Mouse (Mus musculus) fibroblast of lung, adult 2 months (primary cell): Measurements from ENCODE around the gene Gpr107.

Source experiments
- DNase-seq: peaks from one replicate; pipeline ENCODE4 v3.0.0-alpha.2; 2011; ENCODE audit warnings: low read depth

The Gpr107 gene

DNA sequence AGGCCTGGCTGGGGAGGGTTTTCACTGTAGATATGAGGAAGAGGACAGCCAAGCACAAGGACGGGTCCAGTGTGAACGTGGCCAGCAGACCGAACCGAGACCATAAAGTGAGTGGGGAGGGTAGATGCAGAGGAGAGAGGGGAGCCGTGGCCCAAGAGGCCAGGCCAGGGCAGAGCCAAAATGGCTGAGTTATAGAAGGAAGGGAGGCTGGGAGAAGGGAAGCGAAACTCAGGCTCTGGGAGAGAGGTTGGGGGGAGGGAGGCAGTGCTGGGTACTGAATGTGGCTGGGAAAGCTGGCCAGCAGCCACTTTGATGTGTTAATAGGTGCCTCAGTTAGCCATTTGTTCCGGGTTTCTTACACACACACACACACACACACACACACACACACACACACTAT lies 24.9 kb upstream of the Gpr107 start:
- DNase-seq: no peak

DNA sequence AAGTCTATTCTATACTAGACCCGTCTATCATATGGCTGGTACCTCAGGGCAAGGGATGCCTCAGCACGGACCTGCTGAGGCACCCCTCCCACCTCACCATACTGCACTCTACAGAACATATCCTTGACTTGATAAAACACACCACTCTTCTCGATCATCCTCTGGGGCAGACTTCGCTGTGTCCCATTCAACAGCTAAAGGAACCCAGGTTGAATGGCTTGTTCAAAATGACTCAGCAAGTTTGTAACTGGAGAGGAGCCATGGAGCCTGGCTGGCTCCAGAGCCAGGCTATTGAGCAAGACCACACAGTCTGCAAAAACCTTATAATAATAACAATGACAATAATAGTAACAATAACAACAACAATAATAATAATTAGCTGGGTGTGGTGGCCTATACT lies 24.2 kb upstream of the Gpr107 start:
- DNase-seq: peak; percentile 76

DNA sequence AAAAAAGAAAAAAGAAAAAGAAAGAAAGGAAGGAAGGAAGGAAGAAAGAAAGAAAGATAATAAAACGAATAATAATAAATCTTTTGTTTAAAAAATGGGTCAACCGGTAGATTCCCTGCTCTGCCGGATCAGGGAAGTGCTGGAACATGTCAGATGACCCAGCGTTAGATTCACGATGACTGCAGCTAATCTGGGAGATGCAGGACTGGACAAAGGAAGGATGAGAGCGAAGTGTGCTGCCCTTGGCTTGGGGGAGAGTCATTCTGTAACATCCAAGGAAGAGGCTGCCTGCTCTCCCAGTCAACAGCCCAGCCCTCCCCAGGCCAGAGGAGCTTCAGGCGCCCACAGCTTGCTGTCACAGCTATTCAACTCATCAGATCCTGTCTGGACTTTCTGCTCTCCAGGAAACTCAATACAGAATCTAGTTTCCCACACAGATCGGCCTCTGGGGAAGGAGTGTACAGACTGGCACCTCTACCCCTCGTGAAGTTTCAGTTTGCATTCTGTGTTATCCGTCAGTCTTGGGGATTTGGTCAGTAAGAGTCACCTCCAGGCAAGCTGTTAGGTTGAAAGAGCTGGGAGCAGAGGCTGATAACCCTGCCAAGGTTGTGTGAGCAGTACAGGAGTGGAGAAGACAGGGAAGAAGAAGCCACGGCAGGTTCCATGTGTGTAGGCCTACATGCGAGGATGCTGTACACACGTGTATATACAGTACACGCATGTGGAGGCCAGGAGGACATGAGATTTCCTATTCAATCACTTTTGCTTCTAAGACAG lies 22.2 kb upstream of the Gpr107 start:
- DNase-seq: no peak

DNA sequence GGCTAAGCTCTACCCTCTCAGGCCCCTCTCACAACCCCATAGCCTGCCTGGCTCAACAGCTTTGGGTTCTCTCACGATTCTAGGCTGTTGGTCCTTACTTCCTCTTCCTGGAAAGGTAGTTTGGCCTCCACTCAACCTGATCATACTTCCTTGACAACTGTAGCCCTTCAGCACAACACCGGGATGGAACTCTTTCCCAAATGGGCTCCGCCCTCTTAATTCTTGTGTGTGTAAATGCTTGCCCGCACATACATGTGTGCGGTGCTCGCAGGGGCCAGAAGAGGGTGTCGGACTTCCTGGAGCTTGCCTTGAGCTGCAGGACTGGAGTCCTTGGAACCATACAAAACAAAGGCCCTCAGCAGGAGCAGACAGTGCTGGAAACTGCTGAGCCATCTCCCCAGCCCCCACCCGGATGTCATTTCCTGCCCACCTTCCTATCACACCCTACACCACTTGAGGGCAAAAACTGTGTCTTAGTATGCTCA lies 21.3 kb upstream of the Gpr107 start:
- DNase-seq: no peak

DNA sequence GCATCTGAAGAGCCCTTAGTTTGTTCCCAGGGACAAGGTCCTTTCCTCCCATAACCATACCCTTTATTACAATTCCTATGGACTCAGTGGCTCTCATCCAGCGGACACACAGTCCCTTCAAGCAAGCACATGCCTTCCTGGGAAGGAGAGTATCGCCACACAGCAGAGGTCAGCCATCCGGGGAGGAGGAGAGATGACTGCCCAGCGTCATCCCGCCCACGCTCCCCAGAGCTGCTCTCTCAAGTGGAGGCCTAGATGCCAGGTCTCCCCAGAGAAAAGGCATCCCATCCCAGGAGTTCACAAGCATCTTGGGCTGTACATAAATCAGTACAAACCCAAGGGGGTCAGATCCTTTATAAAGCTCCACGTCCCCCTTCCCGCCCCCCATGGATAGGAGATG lies 19.4 kb upstream of the Gpr107 start:
- no peak for DNase-seq

DNA sequence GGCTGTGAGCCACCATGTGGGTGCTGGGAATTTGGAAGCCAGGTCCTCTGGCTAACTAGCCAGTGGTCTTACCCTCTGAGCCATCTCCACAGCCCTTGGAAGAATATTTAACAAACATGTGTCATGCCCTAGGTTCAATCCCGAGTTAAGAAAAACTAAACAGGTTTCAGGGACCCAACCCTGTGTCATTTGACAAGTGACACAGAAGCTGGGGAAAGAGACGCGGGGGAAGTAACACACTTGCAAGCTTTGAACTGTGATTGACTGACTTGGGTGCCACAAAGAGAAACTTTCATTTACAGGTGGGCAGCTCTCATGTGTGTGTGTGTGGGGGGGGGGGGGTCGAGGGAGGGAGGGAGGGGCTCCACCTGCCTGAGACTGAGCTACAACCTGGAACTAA lies 18.1 kb upstream of the Gpr107 start:
- no peak for DNase-seq

DNA sequence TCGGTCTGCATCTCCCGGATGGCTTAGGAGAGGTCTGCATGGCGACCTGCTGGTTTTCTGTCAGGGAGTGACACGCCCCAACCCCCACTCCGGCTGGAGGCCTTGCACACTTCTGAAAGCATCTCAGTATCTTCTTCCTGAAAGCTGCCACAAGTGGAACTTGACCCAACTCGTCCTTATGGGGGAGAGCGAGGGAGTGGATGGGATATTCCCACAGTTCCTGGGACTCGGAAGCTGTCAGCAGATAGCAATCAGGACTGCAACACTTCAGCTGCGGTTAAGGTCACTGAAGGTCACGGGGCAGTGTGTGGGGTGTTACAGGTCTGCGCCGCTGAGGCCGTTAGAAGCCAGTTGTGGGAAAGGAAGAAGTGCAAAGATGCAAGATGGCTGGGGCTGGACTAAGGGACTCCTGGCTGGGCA lies 16.6 kb upstream of the Gpr107 start:
- DNase-seq: no peak

DNA sequence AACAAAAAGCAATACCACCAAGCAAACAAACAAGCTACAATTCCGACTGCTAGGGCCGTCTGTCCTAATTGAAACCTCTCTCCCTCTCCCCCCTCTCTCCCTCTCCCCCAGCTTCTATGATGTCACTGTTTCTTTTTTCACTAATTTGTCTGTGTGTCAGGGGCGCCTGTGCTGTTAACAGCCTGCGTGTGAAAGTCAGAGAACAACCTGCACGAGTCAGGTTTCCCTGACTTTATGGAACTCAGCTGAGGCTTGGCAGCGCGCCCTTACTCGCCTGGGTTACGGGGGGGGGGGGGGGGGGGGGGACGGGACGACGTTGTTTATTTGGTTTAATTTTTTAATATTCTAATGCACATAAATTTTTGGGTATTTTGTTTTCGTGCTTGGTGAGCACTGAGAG lies 15.8 kb upstream of the Gpr107 start:
- DNase-seq: no peak

DNA sequence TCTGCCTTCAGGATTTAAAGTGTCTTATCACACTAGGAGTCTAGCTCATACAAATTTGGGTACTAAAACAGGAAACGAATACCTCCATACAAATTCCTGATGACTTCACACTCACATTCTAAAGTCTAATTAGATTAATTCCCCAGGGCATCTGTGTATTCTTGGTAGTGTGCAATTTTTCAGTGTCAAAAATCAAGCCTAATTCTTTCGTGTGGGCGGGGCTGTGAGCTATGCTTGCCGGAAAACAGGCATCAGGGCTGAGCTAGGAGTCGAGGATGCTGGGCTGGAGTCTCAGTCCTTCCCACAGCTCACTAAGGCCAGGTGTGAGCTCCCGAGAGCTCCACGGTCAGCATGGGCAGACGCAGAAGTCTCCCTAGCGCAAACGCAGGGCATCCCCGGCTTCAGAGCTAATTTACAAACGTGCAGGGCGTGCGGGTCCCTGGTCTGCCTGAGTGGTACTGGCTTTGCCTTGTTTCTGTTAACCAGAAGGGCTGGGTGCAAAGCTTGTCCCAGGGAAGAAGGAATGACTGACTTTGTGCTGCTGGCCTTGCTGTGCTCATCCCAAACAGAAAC lies 15.0 kb upstream of the Gpr107 start:
- DNase-seq: no peak

DNA sequence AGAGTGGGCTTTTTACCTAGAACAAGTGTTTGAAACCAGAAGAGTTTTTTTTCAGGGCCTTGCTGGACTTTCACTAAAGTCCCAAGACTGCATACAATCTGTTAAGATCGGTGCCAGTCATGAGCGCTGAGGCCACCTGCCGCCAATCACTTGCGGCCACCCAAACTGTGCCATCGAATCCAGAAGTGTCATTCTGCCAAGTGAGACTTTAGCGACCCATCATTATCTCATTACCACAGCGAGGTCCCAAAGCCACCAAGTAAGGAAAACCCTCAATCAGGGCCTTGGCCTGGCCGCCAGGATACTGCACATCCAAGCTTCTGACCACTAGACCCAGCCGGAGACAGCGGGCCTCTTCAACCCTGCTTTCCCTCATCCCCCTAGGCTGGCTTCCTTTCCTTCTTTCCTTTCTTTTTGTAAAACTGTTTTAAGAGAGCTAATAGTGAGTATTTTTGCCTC lies 12.9 kb upstream of the Gpr107 start:
- no peak for DNase-seq

DNA sequence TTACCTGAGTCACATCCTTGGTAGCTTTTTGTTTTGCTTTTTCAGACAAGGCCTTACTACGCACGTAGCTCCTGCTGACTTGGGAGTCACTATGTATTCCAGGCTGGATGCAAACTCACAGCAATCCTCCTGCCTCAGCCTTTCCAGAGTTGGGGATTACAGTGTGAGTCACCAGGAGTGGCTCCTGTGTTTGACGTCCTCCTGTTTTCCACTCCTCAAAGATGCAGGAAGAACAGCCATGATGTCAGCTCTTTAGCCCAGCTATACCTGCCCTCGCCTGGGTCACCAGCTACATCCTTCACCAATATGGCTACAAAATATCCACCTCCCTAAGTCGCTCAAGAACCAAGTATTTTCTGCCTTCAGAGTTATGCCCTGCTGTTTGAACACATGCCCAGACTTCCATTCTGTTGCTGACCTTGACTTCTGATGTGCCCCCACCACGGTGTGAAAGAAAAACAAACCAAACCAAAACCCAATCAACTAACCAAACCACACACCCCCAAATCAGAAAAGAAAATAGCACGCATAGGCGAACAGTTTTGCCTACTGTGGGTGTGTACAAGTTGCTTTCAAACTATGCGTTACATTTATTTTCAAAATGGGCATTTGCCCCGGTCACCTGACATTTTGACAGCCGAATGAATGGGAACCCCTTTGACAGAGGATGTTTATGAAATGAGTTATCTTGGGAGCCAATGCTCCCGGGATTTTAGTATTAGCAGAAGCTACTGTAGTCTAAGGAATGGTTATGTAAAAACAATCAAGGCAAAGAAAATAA lies 11.9 kb upstream of the Gpr107 start:
- DNase-seq: no peak

DNA sequence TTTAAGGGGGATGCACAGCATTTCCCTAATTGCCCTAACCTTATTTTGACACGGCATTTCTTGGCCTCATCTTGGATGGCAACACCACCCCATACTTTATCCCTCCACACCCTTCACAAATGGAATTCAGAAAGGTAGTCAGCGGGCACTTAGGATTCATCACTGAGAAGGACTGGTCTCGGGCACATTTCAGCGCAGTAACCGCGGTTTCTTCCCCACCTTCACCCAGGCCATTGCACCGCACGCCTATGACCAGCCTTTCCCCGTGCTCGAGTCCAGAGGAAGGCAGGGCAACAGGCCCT lies 11.4 kb upstream of the Gpr107 start:
- no peak for DNase-seq

DNA sequence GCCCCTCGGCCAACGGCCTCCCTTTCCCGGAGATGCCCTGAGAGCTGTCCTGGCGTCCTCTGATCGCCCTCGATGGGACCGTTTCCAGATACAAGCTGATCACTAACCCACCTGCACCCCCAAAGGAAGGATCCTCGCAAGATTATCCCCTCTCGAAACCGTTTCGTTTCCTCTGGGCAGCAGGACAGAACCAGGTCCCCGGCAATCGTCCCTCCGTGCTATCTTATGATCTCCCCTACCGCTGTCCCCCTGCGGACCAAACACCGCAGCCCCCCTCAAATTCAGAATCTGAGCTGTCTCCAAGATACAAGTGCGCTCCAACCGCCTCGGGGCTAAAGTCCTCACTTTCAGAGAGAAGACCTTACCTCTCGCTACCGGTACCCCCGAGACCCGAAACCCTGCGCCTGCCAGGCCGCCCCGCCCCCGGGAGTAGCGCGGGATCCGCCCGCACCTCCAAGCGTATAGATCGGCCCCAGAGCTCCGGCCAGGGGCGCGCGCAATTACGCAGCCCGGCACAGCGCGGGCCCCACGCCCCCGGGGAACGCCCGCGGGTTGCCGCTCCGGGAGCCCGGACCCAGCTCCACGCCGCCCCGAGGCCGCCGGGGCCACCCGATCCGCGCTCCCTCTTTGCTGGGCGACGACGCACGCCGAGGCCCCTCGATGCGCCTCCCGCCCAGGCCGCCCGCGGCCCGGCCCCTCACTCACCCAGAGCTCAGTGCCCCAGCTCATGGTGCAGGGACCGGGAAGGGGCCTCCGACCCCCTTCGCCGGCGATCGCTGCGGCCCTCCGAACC lies 10.8 kb upstream of the Gpr107 start:
- no peak for DNase-seq

DNA sequence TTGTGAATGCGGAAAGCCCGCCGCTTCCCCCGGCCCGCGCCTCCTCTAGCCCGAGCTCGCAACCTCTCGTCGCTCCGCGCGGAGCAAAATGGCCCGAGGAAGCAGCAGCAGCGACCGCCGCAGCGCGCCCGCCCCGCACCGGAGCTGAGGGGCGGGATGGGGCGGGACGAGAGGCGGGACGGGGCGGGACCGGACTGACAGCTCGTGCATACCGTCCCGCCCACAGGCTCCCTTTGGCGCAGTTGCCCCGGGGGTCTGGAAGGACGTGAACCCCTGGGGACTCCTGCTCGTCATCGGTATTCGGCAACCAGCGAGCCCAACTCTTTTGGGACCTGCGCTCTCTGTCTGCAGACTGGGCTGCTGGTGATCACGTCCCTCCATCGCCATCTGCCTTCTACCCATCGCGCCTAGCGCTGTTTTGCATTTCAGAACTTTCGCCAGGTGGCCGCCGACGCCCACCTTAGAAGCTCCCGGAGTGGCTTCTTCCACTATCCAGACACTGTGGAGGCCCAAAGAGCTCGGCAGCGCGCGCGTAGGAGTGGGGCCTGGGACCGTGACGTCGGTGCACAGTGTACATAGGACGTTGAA lies 10.2 kb upstream of the Gpr107 start, which contains the start of gene Fnbp1:
Gene Fnbp1, minus strand, starts transcription at position 142 of the 588 bp plus-strand sequence.
- DNase-seq: peak; percentile 53

DNA sequence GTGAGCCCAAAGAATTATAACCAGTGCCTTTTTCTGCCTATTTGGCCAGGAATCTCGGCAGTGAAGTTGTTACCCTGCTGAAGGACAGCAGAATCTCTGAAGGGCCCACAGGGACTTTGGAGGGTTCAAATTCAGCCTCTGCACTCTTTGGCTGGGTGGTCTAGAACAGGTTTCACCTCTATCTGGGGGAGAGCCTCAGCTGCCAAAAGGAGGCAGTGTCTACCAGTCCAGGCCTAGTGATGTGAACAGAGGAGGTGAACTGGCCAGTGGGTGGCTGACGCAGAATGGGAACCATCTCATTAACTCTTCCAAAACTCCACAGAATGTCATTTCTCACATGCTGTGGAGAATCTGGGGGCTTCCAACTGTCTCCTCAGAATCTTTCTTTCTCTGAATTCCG lies 9.6 kb upstream of the Gpr107 start:
- no peak for DNase-seq

DNA sequence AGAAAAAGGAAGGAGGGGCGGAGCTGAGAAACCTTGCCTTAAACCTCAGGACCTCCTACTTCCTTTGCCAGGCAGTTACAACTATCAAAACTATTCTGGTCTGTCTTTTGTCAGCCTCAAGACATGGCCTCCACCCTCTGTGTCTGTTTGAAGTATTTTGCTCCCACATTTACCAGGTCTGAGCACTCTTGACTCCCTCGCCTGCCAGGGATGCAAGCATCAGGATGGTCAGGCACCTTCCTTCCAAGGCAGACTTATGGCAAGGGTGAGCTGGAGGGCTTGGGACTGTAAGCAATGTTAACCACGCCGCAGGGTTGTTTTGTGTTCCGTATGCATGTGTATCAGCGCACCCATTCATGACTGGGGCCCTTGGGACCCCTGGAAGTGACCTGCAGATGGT lies 8.8 kb upstream of the Gpr107 start:
- DNase-seq: no peak

DNA sequence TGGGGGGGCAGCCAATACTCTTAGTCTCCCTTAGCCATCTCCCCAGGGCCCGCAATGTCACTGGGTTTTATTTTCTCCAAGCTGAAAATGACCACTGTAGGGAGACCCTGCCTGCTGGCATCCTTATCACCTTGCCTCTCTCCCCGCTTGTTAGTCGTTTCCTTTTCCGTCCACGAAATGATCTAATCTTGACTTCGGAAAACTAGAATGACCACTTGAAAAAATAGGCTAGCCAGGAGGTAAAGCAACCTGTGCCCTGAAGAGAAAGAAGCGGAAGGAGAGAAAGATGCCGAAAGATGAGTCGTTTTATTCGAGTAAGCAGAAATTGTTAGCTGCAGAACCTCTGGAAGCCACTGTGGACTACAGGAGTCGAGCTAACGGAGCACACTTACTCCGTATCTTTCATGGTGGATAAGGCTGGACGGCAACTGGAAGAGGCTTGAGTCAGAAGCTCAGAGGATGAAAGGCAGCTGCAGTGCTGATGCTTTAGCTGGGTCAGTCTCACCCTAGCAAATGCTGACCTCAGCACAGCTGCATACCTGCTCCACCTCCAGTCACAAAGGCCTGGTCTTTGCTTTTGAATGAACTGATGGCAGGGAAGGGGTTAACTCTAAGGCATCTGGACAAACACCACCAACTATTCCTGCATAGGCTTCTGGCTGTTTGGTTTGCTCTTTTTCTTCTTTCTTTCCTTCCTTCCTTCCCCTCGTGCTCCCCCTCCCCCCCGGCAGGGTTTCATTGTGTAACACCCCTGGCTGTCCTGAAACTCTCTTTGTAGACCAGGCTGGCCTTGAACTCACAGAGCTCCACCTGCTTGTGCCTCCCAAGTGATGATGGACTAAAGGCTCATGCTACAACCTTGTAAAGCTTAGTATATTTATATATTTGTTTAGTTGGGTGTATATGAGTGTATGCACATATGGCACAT lies 8.1 kb upstream of the Gpr107 start:
- DNase-seq: no peak

DNA sequence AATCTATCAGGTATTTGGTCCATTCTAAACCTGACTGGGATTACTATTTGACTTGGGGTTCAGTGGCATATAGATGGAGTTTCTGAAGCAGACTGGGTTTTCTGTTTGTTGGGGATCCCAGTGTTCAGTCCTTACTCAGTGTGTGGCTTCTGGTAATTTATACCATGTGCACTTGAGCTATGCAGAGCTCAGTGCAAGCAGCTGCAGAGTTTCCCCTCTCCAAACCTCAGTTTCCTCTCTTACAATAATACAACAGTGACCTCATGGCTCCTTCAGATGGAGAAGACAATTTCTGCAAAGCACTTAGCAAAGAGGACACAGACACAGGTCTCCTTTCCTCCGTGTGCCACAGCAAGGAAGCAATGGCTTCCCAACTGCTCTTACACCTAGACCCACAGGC lies 7.2 kb upstream of the Gpr107 start:
- DNase-seq: no peak

DNA sequence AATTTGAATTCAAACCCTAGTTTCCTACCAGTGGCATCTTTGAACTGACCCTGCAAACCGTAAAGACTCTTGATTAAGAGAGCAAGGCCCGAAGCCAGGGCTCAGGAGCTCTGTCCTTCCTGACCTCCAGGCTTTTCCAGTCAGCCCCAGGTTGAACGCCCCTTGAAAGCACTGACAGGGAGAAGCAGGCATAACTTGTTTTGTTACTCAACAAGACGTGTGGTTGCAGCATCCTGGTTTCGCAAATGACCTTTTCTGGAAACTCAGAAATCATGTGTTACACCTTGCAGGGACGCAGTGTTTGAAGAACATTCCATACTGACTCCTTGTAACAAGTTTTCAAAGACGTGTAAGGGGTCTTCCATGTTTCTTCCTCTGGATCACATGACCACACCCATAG lies 5.1 kb upstream of the Gpr107 start:
- no peak for DNase-seq

DNA sequence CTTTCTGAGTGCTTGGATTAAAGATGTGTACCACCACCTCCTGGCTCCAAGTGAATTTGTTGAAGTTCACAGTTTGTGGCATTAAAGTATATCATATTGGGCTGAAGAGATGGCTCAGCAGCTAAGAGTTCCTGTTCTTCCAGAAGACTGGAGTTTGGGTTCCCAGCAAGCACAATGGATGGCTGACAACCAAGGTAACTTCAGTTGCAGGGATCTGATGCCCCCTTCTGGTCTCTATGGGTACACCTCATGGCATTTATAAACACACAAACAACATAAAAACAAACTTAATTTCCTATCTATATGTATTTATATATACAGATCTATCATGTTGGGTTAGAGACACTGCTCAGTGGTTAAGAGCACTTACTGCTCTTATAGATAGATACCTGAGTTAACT lies 1.4 kb upstream of the Gpr107 start:
- no peak for DNase-seq

DNA sequence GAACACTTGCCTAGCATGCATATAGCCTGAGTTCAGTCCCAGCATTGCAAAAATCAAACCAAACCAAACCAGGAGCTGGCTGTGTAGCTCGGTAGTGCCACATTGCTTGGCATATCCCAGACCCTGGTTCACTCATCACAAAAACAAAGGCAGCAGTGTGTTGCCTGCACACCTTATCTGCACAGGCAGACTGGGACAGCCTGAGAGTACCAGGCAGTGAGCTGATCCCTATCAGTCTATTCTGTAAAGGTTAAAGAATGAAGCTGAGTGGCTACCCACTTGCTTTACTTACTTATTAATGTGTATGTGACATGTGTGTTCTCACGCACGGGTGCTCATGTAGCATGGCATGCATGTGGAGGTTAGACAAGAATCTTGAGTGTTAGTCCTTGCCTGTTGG lies 4.7 kb downstream of the Gpr107 start:
- no peak for DNase-seq
